Mouse (Mus musculus): ENCODE measurements around the gene Pakap.

GRCm38 (mm10) chr4:57824626-57825240, 256.8 kb downstream of the Pakap start:
- no peak for TF ChIP-seq CTCF (IDR thresholded peaks at IDR 0.05; ENCODE audit: low read depth, low read length)
- no peak for TF ChIP-seq POLR2AphosphoS5 (IDR thresholded peaks at IDR 0.05; ENCODE audit: insufficient replicate concordance, low read depth, low read length)

All from G1E (cell line).